Comparison of ENCODE assay signal across 12 mouse cellular contexts in the genomic region with DNA sequence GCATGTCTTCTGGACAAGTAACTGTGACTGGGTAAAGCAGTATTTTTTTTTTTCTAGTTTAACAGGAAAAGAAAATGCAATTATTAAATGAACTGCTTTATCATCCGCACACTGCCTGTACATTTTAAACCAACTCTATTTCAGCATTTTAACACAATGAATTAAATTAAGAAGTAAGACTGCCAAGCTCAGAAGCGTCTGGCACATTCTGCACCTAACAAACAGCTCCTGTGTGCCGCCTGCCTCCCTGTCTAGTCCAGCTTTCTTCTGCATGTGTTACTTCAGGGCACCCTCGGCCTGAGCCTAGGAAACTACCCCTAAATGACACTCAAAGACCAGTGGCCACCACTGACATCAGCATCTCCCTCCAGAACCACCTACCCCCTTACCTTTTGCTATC. TPM values are rescaled to one million over a fixed set of nuclear protein-coding genes. Genes with fewer than 3 reads are reported as not detected.
DNase-seq lines count a peak whose midpoint lies in the region; ATAC-seq lines count a peak whose summit lies in the region.
"Had no signal": no experiment of that assay in that cellular context is flagged by ENCODE, and none has a peak within 500 bp of the region (broad histone marks: within the 10 kb centered on the region; RNA-seq: fewer than 3 reads in every experiment).

No protein-coding gene starts in this region.

- no peak overlapping the region for H3K9ac ChIP-seq in limb, embryonic 12.5 days (replicated peaks)
- peak overlapping the region; percentile 58 for H3K9ac ChIP-seq in hindbrain, embryonic 14.5 days
- no peak overlapping the region for H3K9ac ChIP-seq in midbrain, embryonic 16.5 days (ENCODE audit: low read depth, low read length)

- DNase-seq in limb, embryonic 10.5 days (ENCODE audit: low spot score), result no peak
- DNase-seq in hindbrain, embryonic 14.5 days (ENCODE audit: low spot score), result no peak
- DNase-seq in thymus, postnatal 36 days, result no peak
- no peak for DNase-seq in testis, postnatal 10 days (ENCODE audit: low spot score)
- DNase-seq: spleen, adult 18-20 months had no signal

- WGBS in limb, embryonic 12.5 days, result 78% methylated on average over 4 of the region's 4 CpGs
- WGBS in limb, embryonic 10.5 days, result 88% methylated on average over 4 of the region's 4 CpGs
- 58% methylated on average over 4 of the region's 4 CpGs for WGBS in hindbrain, embryonic 14.5 days
- WGBS in midbrain, embryonic 16.5 days, result 52% methylated on average over 4 of the region's 4 CpGs

- H3K27me3 ChIP-seq in erythroblast, embryonic 14.5 days (ENCODE audit: control insufficient read depth), result no peaks in the 10 kb centered on the region
- H3K27me3 ChIP-seq in limb, embryonic 12.5 days, result no peaks in the 10 kb centered on the region
- H3K27me3 ChIP-seq in limb, embryonic 10.5 days (ENCODE audit: low read depth, poor library complexity, severe bottlenecking), result no peaks in the 10 kb centered on the region
- no peaks in the 10 kb centered on the region for H3K27me3 ChIP-seq in hindbrain, embryonic 14.5 days (ENCODE audit: control insufficient read depth, insufficient read depth, low read length)
- H3K27me3 ChIP-seq in midbrain, embryonic 16.5 days (ENCODE audit: control insufficient read depth, insufficient read depth, low read depth, low read length), result no peaks in the 10 kb centered on the region
- H3K27me3 ChIP-seq: Patski had no signal

- H3K4me3 ChIP-seq in erythroblast, embryonic 14.5 days (replicated peaks), result peak overlapping the region; percentile 3
- H3K4me3 ChIP-seq in limb, embryonic 12.5 days (replicated peaks), result no peak overlapping the region
- no peak overlapping the region for H3K4me3 ChIP-seq in limb, embryonic 10.5 days
- peak overlapping the region; percentile 42; the same call in 1 of the 2 replicates for H3K4me3 ChIP-seq in hindbrain, embryonic 14.5 days (replicated peaks; ENCODE audit: low read length)
- 0 out of 2 replicates have a peak overlapping the region, but pooled peaks have one; percentile 2 for H3K4me3 ChIP-seq in midbrain, embryonic 16.5 days (ENCODE audit: low read depth, low read length)
- H3K4me3 ChIP-seq: myocyte had no signal

- peaks cover 92% of the 10 kb centered on the region for H3K36me3 ChIP-seq in erythroblast, embryonic 14.5 days (ENCODE audit: control insufficient read depth)
- peaks cover 38% of the 10 kb centered on the region for H3K36me3 ChIP-seq in limb, embryonic 12.5 days
- H3K36me3 ChIP-seq in limb, embryonic 10.5 days, result peaks cover 48% of the 10 kb centered on the region
- H3K36me3 ChIP-seq in hindbrain, embryonic 14.5 days (replicated peaks; ENCODE audit: control insufficient read depth, insufficient read depth), result no peaks in the 10 kb centered on the region
- no peaks in the 10 kb centered on the region for H3K36me3 ChIP-seq in midbrain, embryonic 16.5 days (ENCODE audit: control insufficient read depth, insufficient read depth, low read length)

- H3K4me1 ChIP-seq in erythroblast, embryonic 14.5 days (ENCODE audit: control insufficient read depth), result peaks cover 96% of the 10 kb centered on the region
- H3K4me1 ChIP-seq in limb, embryonic 12.5 days (replicated peaks), result peaks cover 68% of the 10 kb centered on the region
- H3K4me1 ChIP-seq in limb, embryonic 10.5 days, result peaks cover 58% of the 10 kb centered on the region
- peaks cover 62% of the 10 kb centered on the region for H3K4me1 ChIP-seq in hindbrain, embryonic 14.5 days (replicated peaks; ENCODE audit: control insufficient read depth, insufficient read depth, low read length)
- H3K4me1 ChIP-seq in midbrain, embryonic 16.5 days (ENCODE audit: control insufficient read depth, insufficient read depth, low read length), result peaks cover 52% of the 10 kb centered on the region

- H3K4me2 ChIP-seq in limb, embryonic 12.5 days, result peak overlapping the region; percentile 94
- H3K4me2 ChIP-seq in hindbrain, embryonic 14.5 days (replicated peaks), result peak overlapping the region; percentile 93
- peak overlapping the region; percentile 95 for H3K4me2 ChIP-seq in midbrain, embryonic 16.5 days (ENCODE audit: low read length)

- H3K27ac ChIP-seq in limb, embryonic 12.5 days, result no peak overlapping the region
- H3K27ac ChIP-seq in limb, embryonic 10.5 days, result no peak overlapping the region
- peak overlapping the region; percentile 5; the same call in 1 of the 2 replicates for H3K27ac ChIP-seq in hindbrain, embryonic 14.5 days
- no peak overlapping the region for H3K27ac ChIP-seq in midbrain, embryonic 16.5 days (ENCODE audit: low read length)

- no peaks in the 10 kb centered on the region for H3K9me3 ChIP-seq in erythroblast, embryonic 14.5 days (ENCODE audit: control insufficient read depth, low read length)
- H3K9me3 ChIP-seq in limb, embryonic 12.5 days, result no peaks in the 10 kb centered on the region
- H3K9me3 ChIP-seq in limb, embryonic 10.5 days (replicated peaks), result no peaks in the 10 kb centered on the region
- no peaks in the 10 kb centered on the region for H3K9me3 ChIP-seq in hindbrain, embryonic 14.5 days (ENCODE audit: control insufficient read depth, low read length)
- H3K9me3 ChIP-seq in midbrain, embryonic 16.5 days (replicated peaks; ENCODE audit: control insufficient read depth, low read length, poor library complexity, severe bottlenecking), result no peaks in the 10 kb centered on the region

- no peak for ATAC-seq in erythroblast, adult 5-6 weeks (replicated peaks; ENCODE audit: low FRiP score, poor library complexity, severe bottlenecking)
- no peak for ATAC-seq in limb, embryonic 12.5 days (ENCODE audit: insufficient number of reproducible peaks, insufficient read depth, low FRiP score, low TSS enrichment, low read depth)
- ATAC-seq in hindbrain, embryonic 14.5 days (ENCODE audit: low FRiP score), result no peak
- ATAC-seq in midbrain, embryonic 16.5 days, result no peak
- ATAC-seq: intestine, embryonic 16.5 days; Patski had no signal

RNA-seq across cellular contexts. Expression of gene Irs2, which starts 8.7 kb away (rescaled TPM):
- polyA plus RNA-seq in erythroblast, embryonic 14.5 days (2012), result 2.8 and 3.3 TPM in 2 replicates
- 12.1 and 15.2 TPM in 2 replicates for total RNA-seq in erythroblast, adult 5-6 weeks (2015; ENCODE audit: low replicate concordance)
- total RNA-seq in erythroblast, adult 5-6 weeks (2017; ENCODE audit: low replicate concordance), result 10.6 and 13.5 TPM in 2 replicates
- 10.9 and 11.7 TPM in 2 replicates for polyA plus RNA-seq in limb, embryonic 12.5 days (2016; fragmentation: Nextera tagmentation; extraction: Ambion mirVana)
- 5.8 and 9.7 TPM in 2 replicates for polyA plus RNA-seq in limb, embryonic 10.5 days (2016; fragmentation: Nextera tagmentation; extraction: Ambion mirVana)
- polyA plus RNA-seq in hindbrain, embryonic 14.5 days (2014; fragmentation: Nextera tagmentation; extraction: Ambion mirVana), result 5.4 and 5.8 TPM in 2 replicates
- 3.8 and 5.1 TPM in 2 replicates for polyA plus RNA-seq in midbrain, embryonic 16.5 days (2015; fragmentation: Nextera tagmentation; extraction: Ambion mirVana)

Comparison
In these comparisons a context has a peak if more than half of its experiments do, and no peak if none do; other contexts are left out.
1. H3K4me3 ChIP-seq: peak in erythroblast, embryonic 14.5 days (single experiment), hindbrain, embryonic 14.5 days (single experiment) and midbrain, embryonic 16.5 days (single experiment); none in limb, embryonic 12.5 days (single experiment) and limb, embryonic 10.5 days (single experiment).
2. Peak in every context shown above with its lines, with median percentiles within 50 percentile points of each other: H3K4me2 ChIP-seq.